Mouse (Mus musculus) midbrain, embryonic 10.5 days (tissue): ENCODE results near the gene Sema4b. TPM values are rescaled to one million over a fixed set of nuclear protein-coding genes. Genes with fewer than 3 reads are reported as not detected.
A peak's percentile ranks its signal among the peaks of the same experiment; 100 is the strongest.

Source experiments
- DNase-seq: peaks from one replicate; pipeline ENCODE4 v3.0.0-alpha.2; 2017; ENCODE audit warnings: low spot score
- H3K27ac ChIP-seq: fragments of 300-500 bp; sonication (generic); replicated peaks from 2 replicates; pipeline ENCODE4 v1.5.1; 2016; ENCODE audit warnings: mild to moderate bottlenecking
- H3K27me3 ChIP-seq: fragments of 300-500 bp; sonication (generic); 2 replicates; pipeline ENCODE4 v1.6.1; 2016; ENCODE audit warnings: low read depth, mild to moderate bottlenecking; ENCODE audit not compliant: poor library complexity, severe bottlenecking
- H3K36me3 ChIP-seq: fragments of 300-500 bp; sonication (generic); 2 replicates; pipeline ENCODE4 v1.6.1; 2016; ENCODE audit warnings: mild to moderate bottlenecking, moderate library complexity
- H3K4me1 ChIP-seq: fragments of 300-500 bp; sonication (generic); 2 replicates; pipeline ENCODE4 v1.6.1; 2016
- H3K4me3 ChIP-seq: fragments of 300-500 bp; sonication (generic); 2 replicates; pipeline ENCODE4 v1.5.1; 2016; ENCODE audit warnings: mild to moderate bottlenecking, moderate library complexity
- H3K9me3 ChIP-seq: fragments of 300-500 bp; sonication (generic); replicated peaks from 2 replicates; pipeline ENCODE4 v1.6.1; 2016; ENCODE audit warnings: mild to moderate bottlenecking
- WGBS: fragments of 180-500 bp; shearing (Covaris S2); methylation state at CpG from one replicate; pipeline ENCODE4 v1.1.7; 2016; 5-methylcytosine and 5-hydroxymethylcytosine counted together
- polyA plus RNA-seq: library from polyadenylated mRNA; unstranded; fragments of >200 nt; fragmentation: Nextera tagmentation; extraction: Ambion mirVana; gene quantifications from 2 replicates; pipeline ENCODE4 v1.2.1, GENCODE M21; 2016

Sema4b gene
- polyA plus RNA-seq, 1 experiment from 2014 or later = 12.6 TPM

DNA sequence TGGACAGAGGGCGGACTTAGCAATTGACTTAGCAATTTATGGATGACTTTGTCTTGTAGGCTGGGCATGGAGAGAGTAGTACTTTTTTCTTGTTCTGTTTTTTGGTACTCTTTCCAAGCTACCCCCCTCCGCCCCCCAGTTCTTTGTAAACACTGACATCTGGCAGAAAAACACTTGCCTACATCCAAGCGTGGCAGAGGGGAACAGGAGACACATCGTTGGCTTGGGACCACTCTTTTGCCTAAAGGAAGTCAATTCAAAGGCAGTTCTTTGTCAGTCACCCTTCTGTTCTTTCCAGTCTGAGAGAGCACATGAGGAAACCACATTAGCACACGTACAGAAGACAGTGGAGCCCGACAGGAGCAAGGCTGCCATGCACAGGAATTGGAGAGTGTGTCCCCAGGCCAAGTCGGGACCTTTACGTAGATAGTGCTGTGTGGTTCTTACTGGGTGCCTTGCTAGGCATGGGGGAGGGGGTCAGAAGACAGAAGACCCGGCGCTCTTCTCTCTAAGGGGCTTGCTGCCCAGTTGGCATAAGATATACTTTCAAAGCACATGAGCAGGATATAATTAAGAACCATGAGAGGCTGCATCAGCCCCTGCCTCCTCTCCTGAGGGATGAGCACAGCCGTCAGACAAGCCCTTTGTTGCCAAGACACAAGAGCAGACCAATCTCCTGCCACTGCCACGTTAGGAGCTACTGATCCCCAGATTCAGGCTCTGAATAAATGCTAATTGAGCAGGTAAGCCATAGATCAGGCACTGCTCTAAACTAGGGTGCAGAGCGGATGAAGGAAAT, 7.5 kb downstream of the Sema4b start:
- Histone ChIP-seq H3K4me3 (no peak overlapping the region), H3K4me1 (peaks cover 72% of the 10 kb centered on the region), H3K27ac (peak overlapping the region; percentile 24; the same call in 1 of the 2 replicates)

DNA sequence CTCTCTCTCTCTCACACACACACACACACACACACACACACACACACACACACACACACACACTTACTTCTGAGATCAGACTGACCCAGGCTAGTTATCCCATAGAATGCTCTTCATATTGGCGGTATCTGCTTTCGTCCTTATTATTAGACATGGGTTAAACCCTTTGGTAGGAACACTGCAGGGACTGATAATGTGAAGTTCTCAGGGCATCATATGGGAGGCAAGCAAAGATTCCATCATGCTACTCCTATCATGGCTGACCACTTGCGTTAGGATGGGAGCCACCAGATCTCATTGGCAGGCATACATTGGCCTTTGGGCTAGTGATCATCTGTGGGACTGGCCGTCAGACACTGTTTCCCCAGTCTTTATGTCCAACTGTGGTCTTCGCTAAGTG, 8.5 kb downstream of the Sema4b start:
- peaks cover 3% of the 10 kb centered on the region; the same call in 1 of the 2 replicates for H3K36me3 ChIP-seq
- no peak for DNase-seq
- WGBS = 93% methylated on average over 5 of the region's 5 CpGs
- H3K9me3 ChIP-seq = no peaks in the 10 kb centered on the region
- no peak overlapping the region for H3K27ac ChIP-seq
- peaks cover 8% of the 10 kb centered on the region; the same call in 1 of the 2 replicates for H3K27me3 ChIP-seq
- H3K4me1 ChIP-seq = peaks cover 76% of the 10 kb centered on the region
- no peak overlapping the region for H3K4me3 ChIP-seq

More for the DNA sequence above, 7.5 kb downstream of the Sema4b start:
- Histone ChIP-seq H3K27me3 (peaks cover 11% of the 10 kb centered on the region; the same call in 1 of the 2 replicates), H3K36me3 (no peaks in the 10 kb centered on the region), H3K9me3 (no peaks in the 10 kb centered on the region)
- 63% methylated on average over 13 of the region's 13 CpGs for WGBS
- no peak for DNase-seq

DNA sequence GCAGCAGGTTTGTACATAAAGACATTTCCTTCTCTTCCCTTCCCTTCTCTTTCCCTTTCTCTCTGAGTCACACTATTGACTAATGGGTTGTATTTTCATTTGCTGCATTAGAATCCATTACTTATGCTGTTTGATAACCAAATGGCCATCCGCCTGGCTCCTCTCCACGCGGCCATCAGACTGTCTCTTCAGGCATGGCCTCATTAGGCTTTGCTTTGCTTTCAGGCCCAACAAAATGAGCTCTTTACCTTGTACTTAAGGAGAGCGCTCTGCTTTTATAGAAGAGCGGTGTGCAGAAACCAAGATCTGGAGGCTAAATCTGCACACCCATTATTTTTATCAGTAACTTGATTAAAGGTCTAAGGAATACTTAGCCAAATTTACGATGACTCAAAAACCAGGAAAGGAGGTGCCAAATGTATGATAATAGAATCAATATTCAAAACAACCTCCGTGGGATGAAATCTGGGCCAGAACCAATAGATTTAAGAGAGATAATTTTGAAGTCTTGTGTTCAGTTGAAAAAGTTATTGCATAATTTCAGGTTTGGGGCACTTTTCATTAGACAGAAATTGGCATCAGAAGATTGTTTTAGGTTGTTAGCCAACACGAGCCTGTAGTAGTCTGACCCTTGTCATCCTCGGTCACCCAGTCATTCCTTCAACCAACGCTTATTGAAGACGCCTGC, 9.1 kb downstream of the Sema4b start:
- H3K4me1 ChIP-seq = peaks cover 77% of the 10 kb centered on the region
- 88% methylated on average over 10 of the region's 11 CpGs for WGBS

DNA sequence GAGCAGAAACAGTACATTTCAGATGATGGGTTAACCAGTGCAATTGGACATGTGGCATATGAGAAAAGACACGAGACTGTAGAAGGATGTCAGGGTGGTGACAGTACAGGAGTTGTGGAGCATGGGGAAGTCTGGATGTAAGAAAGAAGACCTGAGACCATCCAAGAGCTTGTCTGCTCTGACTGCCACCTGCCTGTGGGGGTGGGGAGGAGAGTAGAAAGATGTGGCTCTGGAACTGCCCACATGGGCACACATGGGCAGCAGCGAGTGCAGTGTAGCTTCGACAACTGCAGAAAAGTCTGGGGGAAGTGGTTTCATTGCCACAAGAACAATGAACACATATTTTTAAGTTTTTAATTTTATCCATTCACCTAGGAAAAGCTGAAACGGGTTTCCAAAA, 10.7 kb downstream of the Sema4b start:
- DNase-seq = no peak
- H3K36me3 ChIP-seq = peaks cover 14% of the 10 kb centered on the region; the same call in 1 of the 2 replicates
- H3K4me3 ChIP-seq = peak overlapping the region; percentile 77
- no peaks in the 10 kb centered on the region for H3K9me3 ChIP-seq
- H3K27me3 ChIP-seq = no peaks in the 10 kb centered on the region
- WGBS = 18% methylated on average over 4 of the region's 4 CpGs
- H3K27ac ChIP-seq = peak overlapping the region; percentile 91
- peaks cover 77% of the 10 kb centered on the region for H3K4me1 ChIP-seq

More for the DNA sequence above, 9.1 kb downstream of the Sema4b start:
- H3K36me3 ChIP-seq = peaks cover 7% of the 10 kb centered on the region; the same call in 1 of the 2 replicates
- no peak overlapping the region for H3K27ac ChIP-seq
- peaks cover 8% of the 10 kb centered on the region; the same call in 1 of the 2 replicates for H3K27me3 ChIP-seq
- DNase-seq = no peak
- no peaks in the 10 kb centered on the region for H3K9me3 ChIP-seq
- H3K4me3 ChIP-seq = no peak overlapping the region

DNA sequence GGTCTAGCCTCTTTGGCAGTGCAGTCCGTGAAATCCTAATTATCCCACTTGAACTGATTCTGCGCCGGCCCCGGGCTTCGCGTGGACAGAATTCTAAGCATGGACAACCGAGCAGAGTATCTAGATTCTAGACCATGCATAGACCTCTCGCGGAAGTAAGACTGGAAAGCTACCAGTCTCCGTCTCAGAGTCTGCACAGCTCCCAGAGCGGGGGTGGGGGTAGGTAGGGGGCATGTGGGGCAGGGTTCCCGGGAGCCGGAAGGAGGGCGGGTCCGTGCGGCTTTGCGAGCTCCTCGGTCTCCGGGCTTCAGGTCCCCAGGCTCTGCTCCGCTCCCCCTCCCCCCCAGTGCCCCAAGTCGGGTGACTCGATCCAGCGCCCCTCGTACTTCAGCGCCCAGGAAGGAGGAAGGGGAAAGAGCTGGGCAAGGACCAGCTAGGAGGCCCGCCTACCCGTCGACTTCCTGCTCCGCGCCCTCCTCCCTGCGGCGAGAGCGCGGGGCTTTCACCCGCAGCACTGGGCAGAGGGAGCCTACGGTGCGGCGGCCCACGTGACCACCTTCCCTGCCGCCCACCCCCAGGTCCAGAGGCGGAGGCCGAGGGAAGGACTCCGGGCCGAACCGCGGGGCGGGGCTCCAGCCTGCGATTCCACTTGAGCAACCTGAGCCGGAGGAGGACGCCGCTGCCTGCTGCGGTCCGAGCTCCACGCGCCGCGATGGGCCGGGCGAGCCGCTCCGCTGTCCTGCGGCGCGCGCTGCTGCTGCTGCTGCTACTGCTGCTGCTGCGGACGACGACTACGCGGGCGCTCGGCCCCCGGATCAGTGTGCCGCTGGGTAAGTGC, 11.5 kb downstream of the Sema4b start:
- no peaks in the 10 kb centered on the region for H3K27me3 ChIP-seq
- H3K36me3 ChIP-seq = peaks cover 21% of the 10 kb centered on the region; the same call in 1 of the 2 replicates
- H3K9me3 ChIP-seq = no peaks in the 10 kb centered on the region
- peak overlapping the region; percentile 77 for H3K4me3 ChIP-seq
- peak overlapping the region; percentile 91 for H3K27ac ChIP-seq
- H3K4me1 ChIP-seq = peaks cover 77% of the 10 kb centered on the region
- under 1% methylated on average over 72 of the region's 74 CpGs for WGBS
- peak; percentile 88 for DNase-seq

DNA sequence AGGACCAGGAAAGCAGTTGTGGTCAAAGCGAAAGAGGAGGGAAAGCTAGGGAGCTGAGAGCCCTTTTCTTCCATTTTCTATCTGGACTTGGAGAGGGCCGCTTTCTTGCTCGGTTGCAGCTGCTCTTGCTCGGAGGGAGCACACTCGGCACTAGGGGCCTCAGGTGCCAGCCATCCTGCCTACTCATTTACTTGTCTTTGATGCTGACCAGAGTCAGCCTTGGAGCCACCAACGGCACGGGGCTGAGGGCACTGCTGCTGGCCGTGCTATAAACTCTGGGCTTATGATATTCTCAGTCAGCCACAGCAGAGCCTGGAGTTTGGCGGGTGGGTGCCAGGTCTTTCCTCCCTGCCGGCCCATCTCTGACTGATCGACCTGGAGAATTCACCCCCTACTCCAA, 12.2 kb downstream of the Sema4b start:
- H3K4me3 ChIP-seq = peak overlapping the region; percentile 77
- H3K27ac ChIP-seq = peak overlapping the region; percentile 91
- H3K9me3 ChIP-seq = no peaks in the 10 kb centered on the region
- DNase-seq = no peak
- WGBS = 2% methylated on average over 11 of the region's 11 CpGs
- peaks cover 22% of the 10 kb centered on the region; the same call in 1 of the 2 replicates for H3K36me3 ChIP-seq
- peaks cover 81% of the 10 kb centered on the region for H3K4me1 ChIP-seq
- no peaks in the 10 kb centered on the region for H3K27me3 ChIP-seq

DNA sequence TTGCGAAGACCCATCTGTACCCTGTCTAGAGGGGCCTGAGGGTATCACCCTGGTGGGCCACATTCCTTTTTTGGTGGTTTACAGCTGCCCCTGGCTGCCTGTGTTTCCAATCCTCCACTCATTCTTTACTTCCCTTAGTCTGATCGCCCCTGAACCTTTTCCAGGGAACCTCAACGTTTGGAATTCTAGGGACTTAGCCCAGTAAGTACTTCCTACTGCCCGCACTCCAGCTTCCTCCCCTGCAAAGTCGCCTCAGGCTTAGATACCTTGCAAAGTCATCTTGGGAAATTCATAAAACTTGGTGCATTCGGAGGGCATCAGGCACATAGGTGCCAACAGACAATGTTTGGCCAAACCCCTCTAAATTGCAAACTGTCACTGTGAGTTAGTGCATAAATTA, 12.6 kb downstream of the Sema4b start:
- Histone ChIP-seq H3K4me1 (peaks cover 81% of the 10 kb centered on the region), H3K27me3 (no peaks in the 10 kb centered on the region), H3K4me3 (peak overlapping the region; percentile 77), H3K9me3 (no peaks in the 10 kb centered on the region), H3K36me3 (peaks cover 22% of the 10 kb centered on the region; the same call in 1 of the 2 replicates), H3K27ac (peak overlapping the region; percentile 91)
- no peak for DNase-seq
- 41% methylated on average over 6 of the region's 6 CpGs for WGBS

DNA sequence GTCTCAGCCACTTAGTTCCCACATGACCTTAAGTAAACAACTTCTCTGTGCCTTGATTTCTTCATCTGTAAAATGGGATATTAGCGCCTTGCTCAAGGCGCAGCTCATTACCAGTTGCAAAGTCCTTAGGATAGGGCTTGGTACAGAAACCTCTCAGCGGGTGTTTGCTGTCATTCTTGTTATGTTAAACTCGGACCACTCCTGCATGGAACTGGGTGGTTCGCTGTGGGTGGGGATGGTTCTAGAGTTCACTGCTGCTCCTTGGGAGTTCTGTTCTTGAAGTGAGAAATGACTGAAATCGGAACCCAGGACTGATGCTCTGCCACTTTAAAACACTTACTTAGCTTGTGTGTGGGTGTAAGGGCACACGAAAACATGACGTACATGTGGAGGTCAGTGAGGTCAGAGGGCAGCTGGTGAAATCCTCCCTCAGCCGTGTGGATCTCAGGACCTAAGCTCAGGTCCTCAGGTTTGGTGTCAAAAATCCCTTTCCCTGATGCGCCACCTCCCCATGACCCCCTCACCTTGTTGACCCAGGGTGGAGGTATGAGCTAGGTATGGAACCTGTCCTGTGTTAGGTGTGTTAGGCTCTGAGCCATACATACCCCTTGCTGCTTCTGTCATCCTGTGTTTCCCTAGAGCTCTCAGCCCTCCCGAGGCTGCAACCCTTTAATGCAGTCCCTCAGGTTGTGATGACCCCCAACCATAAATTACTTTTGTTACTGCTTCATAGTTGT, 13.4 kb downstream of the Sema4b start:
- H3K27ac ChIP-seq = no peak overlapping the region
- peaks cover 22% of the 10 kb centered on the region; the same call in 1 of the 2 replicates for H3K36me3 ChIP-seq
- 74% methylated on average over 11 of the region's 11 CpGs for WGBS
- DNase-seq = no peak
- no peaks in the 10 kb centered on the region for H3K27me3 ChIP-seq
- no peaks in the 10 kb centered on the region for H3K9me3 ChIP-seq
- H3K4me1 ChIP-seq = peaks cover 79% of the 10 kb centered on the region
- peak overlapping the region; percentile 77; the same call in 1 of the 2 replicates for H3K4me3 ChIP-seq

DNA sequence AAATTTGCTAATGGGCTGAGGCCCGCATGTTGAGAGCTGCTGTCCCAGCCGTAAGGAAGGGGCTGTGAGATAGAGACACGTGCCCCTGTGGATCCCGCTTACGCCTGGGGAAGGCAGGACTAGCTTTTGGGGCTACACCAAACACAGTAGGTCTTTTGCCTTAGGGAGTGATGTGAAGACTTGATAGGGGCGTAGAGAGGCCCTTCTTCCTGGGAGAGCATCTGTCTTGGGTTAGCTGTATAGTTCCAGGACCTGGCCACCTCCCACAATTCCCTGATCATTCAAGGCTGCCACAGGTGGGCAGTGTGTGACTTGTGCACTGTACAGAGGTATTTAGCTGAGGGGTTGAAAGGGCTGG, 13.9 kb downstream of the Sema4b start:
- 92% methylated on average over 6 of the region's 6 CpGs for WGBS
- Histone ChIP-seq H3K9me3 (no peaks in the 10 kb centered on the region), H3K27me3 (no peaks in the 10 kb centered on the region), H3K4me1 (peaks cover 84% of the 10 kb centered on the region), H3K4me3 (peak overlapping the region; percentile 21; the same call in 1 of the 2 replicates), H3K36me3 (peaks cover 22% of the 10 kb centered on the region; the same call in 1 of the 2 replicates), H3K27ac (no peak overlapping the region)
- DNase-seq = no peak

DNA sequence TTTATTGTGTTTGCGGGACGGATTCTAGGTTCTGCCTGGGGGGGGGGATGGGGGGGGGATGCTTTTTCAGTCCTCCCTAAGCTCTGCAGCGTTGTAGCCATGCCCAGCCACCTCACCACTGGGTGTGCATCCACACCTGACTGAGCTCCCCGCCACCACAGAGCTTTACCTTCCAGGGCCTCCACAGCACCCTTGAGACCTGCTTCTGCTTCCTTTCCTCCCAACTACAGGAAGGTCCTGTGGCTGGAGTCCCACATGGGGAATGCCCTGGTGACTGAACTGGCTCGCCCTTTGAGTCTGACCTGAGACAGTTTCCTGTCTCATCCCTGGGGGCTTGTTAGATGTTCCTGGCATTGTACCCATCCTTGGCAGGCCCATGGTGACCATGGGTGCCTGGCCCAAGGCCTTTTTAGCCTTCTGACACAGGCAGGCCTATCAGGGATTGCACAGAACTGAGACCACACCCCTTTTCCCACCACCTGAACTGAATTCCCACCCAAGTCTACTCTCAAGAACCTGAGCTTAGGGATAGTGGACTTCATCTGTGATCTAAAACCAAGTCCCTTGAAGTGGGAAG, 14.4 kb downstream of the Sema4b start:
- WGBS = 88% methylated on average over 5 of the region's 5 CpGs
- Histone ChIP-seq H3K4me3 (no peak overlapping the region), H3K36me3 (peaks cover 22% of the 10 kb centered on the region; the same call in 1 of the 2 replicates), H3K27me3 (no peaks in the 10 kb centered on the region), H3K9me3 (no peaks in the 10 kb centered on the region), H3K27ac (0 out of 2 replicates have a peak overlapping the region, but pooled peaks have one; percentile 13), H3K4me1 (peaks cover 89% of the 10 kb centered on the region)
- no peak for DNase-seq

DNA sequence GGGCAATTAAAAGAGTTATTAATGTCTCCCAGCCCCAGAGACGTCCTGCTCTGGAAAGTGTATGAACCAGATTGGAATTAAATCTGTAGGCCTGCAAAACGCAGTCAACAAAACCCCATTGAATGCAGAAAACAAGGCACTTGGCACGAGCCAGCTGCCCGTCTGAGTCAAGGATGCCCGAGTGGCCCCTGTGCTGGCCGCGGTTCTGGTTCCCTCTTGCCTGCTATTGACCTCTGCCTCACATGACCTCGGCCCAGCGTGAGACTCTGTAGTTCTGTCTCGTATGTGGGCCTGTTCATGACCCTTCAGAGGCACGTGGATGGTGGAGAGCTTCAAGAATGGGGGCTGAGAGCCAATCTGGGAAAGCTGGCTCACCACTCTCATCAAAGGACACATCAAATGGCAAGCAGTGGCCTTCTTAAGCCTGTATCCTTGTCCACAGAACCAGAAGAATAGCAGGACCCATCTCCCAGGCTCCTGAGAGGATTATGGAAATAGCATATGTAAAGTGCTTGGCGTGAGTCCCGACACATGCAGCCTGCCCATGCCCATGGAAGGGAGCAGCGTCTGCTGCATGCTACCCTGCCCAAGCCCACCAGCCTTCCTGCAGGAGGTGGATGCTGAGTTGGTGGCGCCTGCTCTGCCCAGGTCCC, 15.4 kb downstream of the Sema4b start:
- peak overlapping the region; percentile 11; the same call in 1 of the 2 replicates for H3K4me3 ChIP-seq
- no peaks in the 10 kb centered on the region for H3K9me3 ChIP-seq
- no peaks in the 10 kb centered on the region for H3K27me3 ChIP-seq
- H3K36me3 ChIP-seq = peaks cover 22% of the 10 kb centered on the region; the same call in 1 of the 2 replicates
- H3K27ac ChIP-seq = peak overlapping the region; percentile 55; the same call in 1 of the 2 replicates
- no peak for DNase-seq
- WGBS = 83% methylated on average over 15 of the region's 15 CpGs
- H3K4me1 ChIP-seq = peaks cover 96% of the 10 kb centered on the region
